Mouse (Mus musculus): ENCODE measurements at regions not wholly inside any gene's neighbourhood (a gene's known extent, or its start where the extent isn't known, plus 50 kb on each side); places are given as distances from the start of the nearest gene placed in this dataset.

DNA sequence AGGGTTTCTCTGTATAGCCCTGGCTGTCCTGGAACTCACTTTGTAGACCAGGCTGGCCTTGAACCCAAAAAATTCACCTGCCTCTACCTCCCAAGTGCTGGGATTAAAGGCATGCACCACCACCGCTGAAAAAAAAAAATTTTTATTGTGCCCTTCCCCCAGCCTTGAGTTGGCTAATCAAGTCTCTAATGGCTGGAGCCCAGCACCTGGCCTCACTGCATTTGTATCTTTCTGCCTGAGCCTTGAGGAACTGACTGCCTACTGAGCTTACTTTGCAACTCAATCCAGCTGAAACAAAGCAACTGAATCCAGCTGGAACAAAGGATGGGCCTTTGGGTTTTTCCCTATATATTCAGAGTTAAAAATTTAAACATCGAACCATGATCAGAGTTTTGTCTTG lies 153.3 kb upstream of the Ccnh start:
- TF ChIP-seq POLR2A (IDR thresholded peaks at IDR 0.05; ENCODE audit: borderline replicate concordance, insufficient read depth, low read length) (no peak), CTCF (IDR thresholded peaks at IDR 0.05; ENCODE audit: borderline replicate concordance, insufficient read depth, low read depth, low read length) (no peak)
